Mouse (Mus musculus): Measurements from ENCODE around the gene Rab42.

DNA sequence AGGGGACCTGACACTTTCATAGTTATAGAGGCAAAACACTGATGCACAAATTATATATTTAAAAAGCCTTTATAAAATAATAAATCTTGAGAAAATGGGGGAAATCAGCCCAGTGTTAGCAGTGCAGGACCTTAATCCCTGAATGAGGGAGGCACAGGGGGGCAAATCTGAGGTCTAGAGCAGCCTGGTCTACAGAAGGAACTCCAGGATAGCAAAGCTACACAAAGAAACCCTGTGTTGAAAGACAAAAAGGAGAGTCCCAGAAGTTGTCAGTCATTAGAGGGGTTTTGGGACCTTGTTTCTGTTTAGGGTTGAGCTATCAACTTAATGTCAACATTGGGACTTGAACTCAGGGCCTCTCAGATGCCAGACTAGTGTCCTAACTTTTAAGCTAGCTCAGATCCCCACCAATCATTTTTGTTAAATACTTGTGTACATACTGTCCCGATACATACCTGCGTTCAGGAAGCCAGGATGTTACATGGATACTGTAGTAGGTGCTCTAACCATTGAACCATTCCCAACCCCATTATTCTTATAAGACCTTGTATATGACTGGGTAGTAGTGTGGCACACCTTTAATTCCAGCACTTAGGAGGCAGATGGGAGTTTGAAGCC is 47.0 kb upstream of the Rab42 start:
- TF ChIP-seq CTCF (IDR thresholded peaks at IDR 0.05; ENCODE audit: borderline replicate concordance, insufficient read depth, low read depth, low read length) (no peak), POLR2A (IDR thresholded peaks at IDR 0.05; ENCODE audit: borderline replicate concordance, insufficient read depth, low read length) (no peak)
